Mouse (Mus musculus) cerebellum, adult 11 months (tissue): Measurements from ENCODE around the gene 2810408A11Rik.

Experiments
- DNase-seq: peaks from one replicate; pipeline ENCODE4 v3.0.0; 2022

The 2810408A11Rik gene

GRCm38 (mm10) chr11:69900471-69901405, at the start of gene 2810408A11Rik, which contains the start of gene Neurl4:
Gene 2810408A11Rik, minus strand, starts transcription at chr11:69900987.
Gene Neurl4, plus strand, starts transcription at chr11:69901072.
- DNase-seq, result peak; percentile 85

- DNase-seq, result peak; percentile 70
These were observed 48.0 kb upstream of the 2810408A11Rik start for GRCm38 (mm10) chr11:69948763-69949150.

GRCm38 (mm10) chr11:69948066-69948762, 47.4 kb upstream of the 2810408A11Rik start, which contains the start of gene Slc2a4:
Gene Slc2a4, minus strand, starts transcription at chr11:69948188.
- DNase-seq, result peak; percentile 42

- no peak for DNase-seq
These were observed 46.7 kb upstream of the 2810408A11Rik start for GRCm38 (mm10) chr11:69947337-69948065.

- no peak for DNase-seq
These were observed 45.5 kb upstream of the 2810408A11Rik start for GRCm38 (mm10) chr11:69945997-69946891.

GRCm38 (mm10) chr11:69945216-69945615, 44.4 kb upstream of the 2810408A11Rik start:
- no peak for DNase-seq

- DNase-seq, result no peak
These were observed 40.2 kb upstream of the 2810408A11Rik start for GRCm38 (mm10) chr11:69940962-69941361.

GRCm38 (mm10) chr11:69939731-69940130, 38.9 kb upstream of the 2810408A11Rik start:
- DNase-seq, result no peak

GRCm38 (mm10) chr11:69939181-69939580, 38.4 kb upstream of the 2810408A11Rik start:
- no peak for DNase-seq

- DNase-seq, result no peak
These were observed 37.7 kb upstream of the 2810408A11Rik start for GRCm38 (mm10) chr11:69938401-69938979.

- DNase-seq, result no peak
These were observed 37.0 kb upstream of the 2810408A11Rik start for GRCm38 (mm10) chr11:69937834-69938233.

GRCm38 (mm10) chr11:69937385-69937784, 36.6 kb upstream of the 2810408A11Rik start:
- no peak for DNase-seq

GRCm38 (mm10) chr11:69936714-69937347, 36.0 kb upstream of the 2810408A11Rik start:
- no peak for DNase-seq

GRCm38 (mm10) chr11:69936156-69936555, 35.4 kb upstream of the 2810408A11Rik start:
- DNase-seq, result no peak

- peak; percentile 93 for DNase-seq
These were observed 34.5 kb upstream of the 2810408A11Rik start, which contains the start of gene Ybx2 for GRCm38 (mm10) chr11:69935137-69935879. Gene Ybx2, plus strand, starts transcription at chr11:69935796.

GRCm38 (mm10) chr11:69934681-69935080, 33.9 kb upstream of the 2810408A11Rik start:
- DNase-seq, result no peak

- DNase-seq, result peak; percentile 83
These were observed 33.4 kb upstream of the 2810408A11Rik start for GRCm38 (mm10) chr11:69934169-69934568.

GRCm38 (mm10) chr11:69933066-69933465, 32.3 kb upstream of the 2810408A11Rik start:
- DNase-seq, result no peak

- no peak for DNase-seq
These were observed 31.5 kb upstream of the 2810408A11Rik start for GRCm38 (mm10) chr11:69932254-69932653.

- DNase-seq, result no peak
These were observed 31.0 kb upstream of the 2810408A11Rik start for GRCm38 (mm10) chr11:69931769-69932168.
